Mouse (Mus musculus): ENCODE measurements around the gene Zdhhc23.

Gene Zdhhc23

DNA sequence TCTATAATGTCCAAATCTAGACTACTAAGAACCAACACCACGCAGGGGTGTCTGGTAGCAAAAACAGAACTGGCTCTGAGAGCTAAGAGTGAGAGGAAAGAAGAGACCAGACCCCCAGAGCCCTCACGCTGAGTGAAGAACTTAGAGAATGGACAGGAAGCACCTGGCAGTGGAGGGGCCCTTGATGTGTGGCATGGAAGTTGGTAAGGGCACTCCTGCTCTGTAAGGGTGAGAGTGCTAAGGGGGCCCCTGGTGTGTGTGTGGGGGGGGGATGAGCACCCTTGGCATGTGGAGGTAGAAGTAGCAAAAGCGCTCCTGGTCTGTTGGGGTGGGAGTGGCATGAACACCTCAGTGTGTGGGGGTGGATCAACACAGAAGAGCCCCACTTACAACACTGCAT, 9.2 kb downstream of the Zdhhc23 start:
- DNase-seq (ENCODE audit: extremely low read depth, low read depth, low spot score), result no peak

DNA sequence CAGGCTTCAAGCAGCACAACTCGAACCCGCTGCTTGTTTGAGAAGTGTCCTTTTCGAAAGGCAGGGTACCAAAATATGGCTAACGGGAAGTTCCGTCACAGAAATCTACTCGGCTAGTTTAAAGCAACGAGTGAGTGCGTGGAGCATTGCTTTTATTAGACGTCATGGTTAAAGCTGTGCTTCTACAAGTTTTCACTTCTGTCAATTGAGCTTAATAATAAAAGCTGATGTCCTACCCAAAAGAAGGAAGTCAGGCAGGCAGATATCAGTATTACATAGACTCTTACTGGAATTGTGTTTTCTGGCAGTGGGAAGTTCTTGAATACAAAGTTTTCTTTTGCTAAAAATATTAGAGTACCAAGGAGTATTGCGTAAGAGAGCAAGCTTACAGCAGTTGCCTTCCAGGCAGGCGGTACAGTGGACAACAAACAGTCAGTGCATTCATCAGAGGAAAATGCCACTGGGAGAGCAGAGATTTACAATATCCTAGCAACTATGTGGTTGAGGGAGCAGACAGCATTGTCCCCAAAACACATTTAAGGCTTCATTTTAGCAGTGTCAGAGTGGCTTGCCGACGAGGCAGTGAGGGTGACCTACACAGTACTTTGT, 13.7 kb downstream of the Zdhhc23 start:
- DNase-seq (ENCODE audit: extremely low read depth, low read depth, low spot score), result no peak

DNA sequence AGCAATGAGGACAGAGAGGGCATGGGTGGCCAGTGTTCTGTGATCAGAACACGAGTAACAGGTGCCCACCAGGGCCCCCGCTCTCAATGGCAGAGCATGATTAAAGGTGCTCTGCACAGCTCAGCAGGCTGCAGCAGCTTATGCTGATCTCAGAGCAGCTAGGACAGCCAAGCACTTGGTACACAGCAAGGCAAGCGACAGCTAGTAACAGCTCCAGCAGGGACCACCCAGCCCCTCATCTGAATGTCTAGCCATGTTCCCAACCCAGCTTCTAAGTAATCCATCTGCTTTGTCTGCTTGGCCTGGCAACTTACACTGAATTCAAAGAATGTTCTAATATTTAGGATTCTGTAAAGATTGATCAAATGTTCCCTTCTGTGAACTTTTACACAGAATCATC, 15.8 kb downstream of the Zdhhc23 start:
- DNase-seq (ENCODE audit: extremely low read depth, low read depth, low spot score), result no peak

DNA sequence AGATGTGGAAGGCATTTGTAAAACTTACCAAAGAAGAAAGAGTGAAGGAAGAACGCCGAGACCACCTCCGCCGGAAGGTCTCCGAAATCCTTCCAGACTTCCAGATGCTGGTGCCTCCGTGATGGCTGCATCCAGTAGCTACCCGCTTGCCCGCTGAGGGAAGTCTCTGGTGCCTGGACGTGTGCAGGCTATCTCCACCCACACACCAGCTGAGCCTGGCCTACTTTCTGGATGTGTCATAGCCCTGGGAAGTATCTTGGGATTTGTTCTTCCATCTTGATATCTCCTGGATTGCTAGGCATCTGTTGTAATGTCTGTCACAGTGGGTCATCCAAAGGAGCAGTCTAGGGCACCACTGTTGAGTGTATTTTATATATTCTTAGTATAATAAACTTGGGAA, 16.3 kb downstream of the Zdhhc23 start:
- DNase-seq (ENCODE audit: extremely low read depth, low read depth, low spot score), result no peak

DNA sequence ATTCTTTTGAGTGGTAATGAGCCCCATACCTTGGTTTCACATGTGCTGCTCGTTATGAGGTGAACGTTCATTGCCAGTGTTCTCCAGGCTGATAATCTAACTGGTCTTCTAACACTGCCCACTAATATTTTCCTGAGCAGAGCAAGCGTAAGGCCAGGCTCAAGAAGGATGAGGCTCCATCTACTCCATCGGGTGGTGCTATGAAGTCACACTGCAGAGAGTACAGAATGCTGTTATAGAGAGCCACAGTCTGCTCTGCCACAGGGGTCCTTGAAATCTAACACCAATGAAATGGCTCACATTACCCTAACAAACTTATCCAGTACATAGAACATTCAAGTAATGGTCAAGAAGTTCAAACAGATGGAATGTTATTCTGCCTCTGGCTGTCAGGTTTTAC, 21.6 kb downstream of the Zdhhc23 start:
- no peak for DNase-seq (ENCODE audit: extremely low read depth, low read depth, low spot score)

DNA sequence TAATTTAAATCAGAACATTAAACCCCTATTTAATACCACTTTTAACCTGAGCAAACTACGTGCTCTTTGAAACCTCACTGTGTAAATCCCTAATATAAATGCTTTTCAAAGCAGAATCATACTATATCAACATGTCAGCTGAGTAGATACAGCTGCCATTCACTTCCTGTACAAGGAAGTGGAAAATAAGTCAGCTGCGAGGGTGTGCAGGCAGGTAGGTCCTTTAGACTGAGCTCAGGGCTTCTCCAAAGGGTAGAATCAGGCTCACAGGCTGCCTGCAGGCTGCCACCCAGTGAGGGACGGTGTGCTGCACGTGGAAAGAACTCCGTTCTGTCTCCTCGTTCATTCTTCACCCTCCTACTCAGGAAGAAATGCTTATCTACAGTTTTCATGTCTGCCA, 24.7 kb downstream of the Zdhhc23 start:
- DNase-seq (ENCODE audit: extremely low read depth, low read depth, low spot score), result no peak

DNA sequence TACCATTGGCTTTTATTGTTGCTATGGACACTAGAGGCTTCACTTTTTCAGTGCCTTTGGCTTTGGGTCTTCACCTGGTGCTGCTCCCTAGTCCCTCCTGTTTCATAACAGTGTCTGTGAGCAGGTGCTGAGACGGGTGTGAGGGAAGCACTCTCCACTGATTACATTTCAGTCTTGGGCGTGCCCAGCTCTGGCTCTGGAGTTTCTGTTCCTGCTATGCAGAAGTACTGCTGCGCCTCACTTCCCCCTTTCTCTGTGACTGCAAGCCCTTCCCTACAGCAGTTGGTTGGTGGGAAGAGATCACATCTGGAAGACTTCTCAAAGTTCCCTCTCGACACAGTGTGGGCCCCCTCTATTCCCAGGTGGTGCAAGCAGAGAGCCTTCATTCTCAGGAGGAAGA, 28.0 kb downstream of the Zdhhc23 start:
- no peak for DNase-seq (ENCODE audit: extremely low read depth, low read depth, low spot score)

DNA sequence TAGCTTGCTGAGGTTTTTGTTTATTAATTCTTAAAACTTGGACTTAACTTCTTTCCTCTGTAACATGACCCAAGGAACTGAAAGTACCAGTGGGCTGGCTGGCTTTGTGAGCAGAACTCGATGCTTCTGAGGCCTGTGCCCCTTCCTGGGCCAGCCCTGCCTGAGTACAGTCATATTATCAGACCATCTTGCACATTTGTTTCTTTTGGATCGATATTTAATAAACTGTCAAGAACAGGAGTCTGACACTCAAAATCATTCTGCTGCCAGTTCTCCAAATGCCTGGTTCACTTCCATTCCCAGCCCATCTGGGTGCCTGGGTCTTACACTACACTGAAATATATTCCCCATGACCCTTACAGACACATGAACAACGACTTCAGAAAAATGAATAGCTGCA, 33.7 kb downstream of the Zdhhc23 start:
- no peak for DNase-seq (ENCODE audit: extremely low read depth, low read depth, low spot score)

DNA sequence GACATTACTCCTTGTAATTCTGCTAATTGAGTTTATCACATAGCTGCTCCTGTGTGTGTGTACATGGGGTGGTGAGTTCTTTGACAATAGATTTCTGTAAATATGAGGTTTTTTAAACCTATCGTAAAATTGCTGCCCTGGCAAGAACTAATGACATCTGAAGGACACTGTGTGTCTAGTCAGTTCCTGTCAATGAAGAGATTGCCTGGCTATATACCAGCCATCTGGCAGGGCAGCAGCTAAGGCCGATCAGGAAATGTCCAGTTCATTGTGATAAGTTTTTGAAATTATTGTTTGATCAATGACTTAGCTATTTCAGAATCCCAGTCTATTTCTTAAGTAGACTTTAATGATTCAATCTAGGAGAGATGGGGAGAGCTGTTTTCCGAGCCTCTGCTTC, 34.2 kb downstream of the Zdhhc23 start:
- DNase-seq (ENCODE audit: extremely low read depth, low read depth, low spot score), result no peak

DNA sequence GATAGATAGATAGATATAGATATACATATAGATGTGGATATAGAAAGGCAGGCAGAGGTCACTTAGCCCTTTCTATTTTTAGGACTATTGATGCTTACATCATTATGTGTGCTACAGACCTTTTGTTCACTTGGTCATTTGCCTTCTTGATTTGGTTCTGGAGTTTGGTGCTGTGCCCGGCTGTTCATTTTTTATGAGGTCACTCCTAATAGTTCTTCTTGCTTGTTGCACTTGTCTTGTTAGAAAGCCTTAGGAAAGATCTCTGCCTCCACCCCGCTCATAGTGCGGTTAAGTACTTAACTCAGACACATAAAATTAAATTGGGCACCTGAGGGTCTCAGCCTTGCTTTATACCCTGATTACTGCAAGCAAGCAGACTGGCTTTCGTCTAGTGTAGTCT, 38.7 kb downstream of the Zdhhc23 start:
- DNase-seq (ENCODE audit: extremely low read depth, low read depth, low spot score), result no peak

DNA sequence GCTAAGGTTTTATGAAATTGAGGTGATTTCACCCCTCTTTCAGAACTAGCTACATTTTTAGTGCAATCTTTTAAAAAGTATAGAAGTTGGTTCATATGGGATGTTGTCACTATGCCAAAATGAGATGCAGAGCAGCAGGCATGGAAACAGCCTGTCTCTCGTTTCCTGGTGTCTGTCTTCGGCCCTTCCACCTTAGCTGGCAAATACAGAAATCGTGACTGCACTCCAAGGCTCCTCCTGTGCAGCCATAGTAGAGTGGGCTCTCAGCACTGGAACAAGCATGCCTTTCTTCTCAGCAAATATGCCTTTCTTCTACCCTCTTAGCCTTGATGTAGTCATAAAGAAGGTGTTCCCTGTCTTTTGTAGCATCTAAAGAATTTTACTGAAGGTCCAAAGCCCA, 43.7 kb downstream of the Zdhhc23 start:
- DNase-seq (ENCODE audit: extremely low read depth, low read depth, low spot score), result no peak

DNA sequence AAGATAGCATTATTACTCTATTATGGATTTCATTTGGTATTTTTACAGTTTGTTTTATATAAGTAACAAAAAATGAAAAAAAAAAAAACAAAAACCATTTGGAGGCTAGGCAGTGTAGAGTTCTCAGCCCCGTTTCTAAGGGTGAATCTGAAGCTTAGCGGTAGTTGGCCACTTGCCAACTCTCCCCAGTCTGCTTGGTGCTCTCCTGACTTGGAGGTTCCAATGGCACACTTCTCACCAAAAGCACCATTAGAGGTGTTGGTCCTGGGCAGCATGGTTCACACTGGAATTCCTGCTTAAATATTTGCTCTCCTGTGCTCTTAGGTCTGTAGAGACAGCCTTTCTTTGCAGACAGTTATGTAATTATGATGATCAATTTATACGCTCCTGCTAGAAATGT, 44.2 kb downstream of the Zdhhc23 start:
- no peak for DNase-seq (ENCODE audit: extremely low read depth, low read depth, low spot score)

DNA sequence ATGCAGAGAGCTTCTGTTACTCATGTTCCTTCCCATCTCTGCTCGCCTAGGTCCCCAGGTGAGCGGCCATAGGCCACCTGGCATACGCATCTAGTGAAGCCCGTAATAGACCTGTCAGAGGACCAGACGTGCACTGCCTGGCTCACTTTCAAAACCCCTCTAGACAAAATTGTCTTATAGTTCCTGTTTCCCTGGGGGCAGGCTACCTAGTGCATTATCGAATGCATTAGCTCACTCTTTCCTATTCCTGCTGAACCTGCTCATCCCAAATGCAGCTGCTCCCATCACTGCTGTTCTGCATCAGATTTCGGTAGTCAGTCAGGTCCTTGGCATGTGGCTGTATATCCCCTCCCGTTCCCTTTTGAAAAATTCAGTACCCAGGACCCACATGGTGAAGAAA, 44.7 kb downstream of the Zdhhc23 start:
- no peak for DNase-seq (ENCODE audit: extremely low read depth, low read depth, low spot score)

DNA sequence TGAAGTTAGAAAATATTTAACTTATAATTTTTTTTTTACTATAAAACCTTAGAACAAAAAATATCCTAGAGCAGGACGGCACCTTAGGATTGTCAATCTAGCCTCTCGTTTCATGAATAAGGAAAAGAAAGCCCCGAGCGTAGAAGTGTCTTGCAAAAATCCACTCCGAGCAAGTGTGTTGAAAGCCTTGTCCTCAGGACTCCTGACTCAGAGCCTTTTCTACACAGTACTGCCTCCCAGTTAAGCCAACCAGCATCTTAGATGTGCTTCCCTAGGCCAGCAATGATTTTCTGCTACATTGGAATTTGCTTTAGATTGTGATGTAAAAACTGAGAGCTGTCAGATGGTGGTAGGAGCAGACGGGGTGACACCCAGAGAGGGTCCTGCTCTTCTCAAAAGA, 46.5 kb downstream of the Zdhhc23 start:
- DNase-seq (ENCODE audit: extremely low read depth, low read depth, low spot score), result no peak

DNA sequence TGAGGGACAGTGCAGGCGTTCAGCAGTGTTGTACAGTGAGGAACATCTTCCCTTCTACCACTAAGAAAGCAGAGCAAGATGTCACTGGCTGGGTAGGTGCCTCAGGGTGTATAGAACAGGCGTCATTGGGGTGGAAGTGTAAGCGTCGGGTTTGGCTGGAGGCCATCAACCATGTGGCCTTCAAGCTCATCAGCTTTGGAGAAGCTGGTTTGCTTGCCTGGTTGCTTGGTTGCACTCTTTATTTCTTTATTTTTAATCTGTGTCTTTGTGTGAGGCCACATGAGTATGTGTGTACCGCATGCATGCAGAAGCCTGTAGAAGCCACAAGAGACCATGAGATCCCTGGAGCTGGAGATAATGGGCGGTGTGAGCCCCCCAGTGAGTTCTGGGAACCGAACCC, 47.3 kb downstream of the Zdhhc23 start:
- no peak for DNase-seq (ENCODE audit: extremely low read depth, low read depth, low spot score)

DNA sequence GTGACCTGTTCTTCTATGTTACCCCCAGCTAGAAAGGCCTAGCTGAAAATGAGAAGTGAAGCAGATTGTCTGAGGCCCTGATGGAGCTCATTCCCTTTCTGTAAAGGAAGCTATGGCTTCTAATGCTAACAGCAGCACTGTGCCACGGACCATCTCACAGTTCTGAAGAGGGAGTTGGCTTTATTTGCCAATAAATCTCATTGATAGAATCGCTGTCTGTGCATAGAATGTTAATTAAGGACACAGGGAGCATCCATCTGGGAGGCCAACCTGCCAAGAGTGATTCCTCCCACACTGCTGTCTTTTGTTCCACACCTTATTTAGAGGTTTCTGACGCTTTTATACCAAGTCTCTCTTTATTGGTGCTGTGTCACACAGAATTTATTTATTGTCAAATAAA, 48.1 kb downstream of the Zdhhc23 start:
- DNase-seq (ENCODE audit: extremely low read depth, low read depth, low spot score), result no peak

DNA sequence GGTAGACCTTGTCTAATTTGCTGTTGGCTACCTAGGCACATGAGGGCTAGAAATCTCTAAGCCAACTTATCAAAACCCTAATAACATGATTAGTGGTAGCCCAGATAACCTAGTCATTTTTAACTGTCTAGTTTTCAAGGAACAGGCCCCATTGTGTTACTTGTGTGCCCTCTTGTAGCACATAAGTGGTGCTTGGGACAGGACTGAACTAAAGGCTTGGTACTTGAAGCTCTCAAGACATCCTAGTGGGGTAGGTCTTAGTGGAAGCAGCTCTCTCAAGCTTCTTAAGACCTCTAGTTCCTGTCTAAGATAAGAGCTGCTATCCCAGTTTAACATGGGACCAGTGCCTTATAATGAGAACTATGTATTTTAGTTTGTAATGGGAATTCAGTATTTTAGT, 49.0 kb downstream of the Zdhhc23 start:
- no peak for DNase-seq (ENCODE audit: extremely low read depth, low read depth, low spot score)

DNA sequence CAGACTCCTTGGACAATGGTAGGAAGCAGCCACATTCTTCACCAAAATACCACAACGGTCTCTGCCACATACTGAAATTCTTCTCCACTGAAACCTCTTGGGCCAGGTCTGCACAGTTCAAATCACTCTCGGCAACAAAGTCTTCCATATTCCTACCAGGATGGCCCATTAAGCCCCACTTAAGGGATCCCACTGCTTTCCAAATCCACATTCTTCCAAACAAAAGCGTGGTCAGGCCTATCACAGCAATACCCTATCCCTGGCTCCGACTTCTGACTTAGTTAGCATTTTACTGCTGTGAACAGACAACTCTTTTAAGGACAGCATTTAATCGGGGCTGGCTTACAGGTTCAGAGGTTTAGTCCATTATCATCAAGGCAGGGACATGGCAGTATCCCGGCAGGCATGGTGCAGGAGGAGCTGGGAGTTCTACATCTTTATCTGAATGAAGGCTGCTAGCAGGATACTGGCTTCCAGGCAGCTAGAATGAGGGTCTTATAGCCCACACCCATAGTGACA, 53.2 kb downstream of the Zdhhc23 start, which contains the start of gene Qtrt2:
Qtrt2 (minus strand) TSS at position 469 of the 519 bp plus-strand sequence.
- no peak for DNase-seq (ENCODE audit: extremely low read depth, low read depth, low spot score)

DNA sequence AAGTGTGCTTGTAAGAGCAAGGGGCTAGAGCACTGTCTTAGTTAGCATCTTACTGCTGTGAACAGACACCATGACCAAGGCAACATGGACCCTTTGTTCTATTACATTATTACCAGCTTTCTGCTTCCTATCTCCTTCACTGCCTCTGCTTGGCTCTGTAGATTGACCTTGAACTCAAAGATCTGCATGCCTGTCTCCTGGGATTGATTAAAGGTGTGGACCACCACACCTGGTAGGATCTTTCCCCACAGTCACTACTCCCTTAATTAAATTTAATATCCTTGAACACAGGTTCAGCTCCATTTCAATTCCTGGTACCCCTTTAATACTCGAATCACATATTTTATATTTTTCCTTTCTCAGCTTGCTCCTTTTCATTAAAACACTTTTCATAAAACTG, 53.7 kb downstream of the Zdhhc23 start:
- DNase-seq (ENCODE audit: extremely low read depth, low read depth, low spot score), result no peak

DNA sequence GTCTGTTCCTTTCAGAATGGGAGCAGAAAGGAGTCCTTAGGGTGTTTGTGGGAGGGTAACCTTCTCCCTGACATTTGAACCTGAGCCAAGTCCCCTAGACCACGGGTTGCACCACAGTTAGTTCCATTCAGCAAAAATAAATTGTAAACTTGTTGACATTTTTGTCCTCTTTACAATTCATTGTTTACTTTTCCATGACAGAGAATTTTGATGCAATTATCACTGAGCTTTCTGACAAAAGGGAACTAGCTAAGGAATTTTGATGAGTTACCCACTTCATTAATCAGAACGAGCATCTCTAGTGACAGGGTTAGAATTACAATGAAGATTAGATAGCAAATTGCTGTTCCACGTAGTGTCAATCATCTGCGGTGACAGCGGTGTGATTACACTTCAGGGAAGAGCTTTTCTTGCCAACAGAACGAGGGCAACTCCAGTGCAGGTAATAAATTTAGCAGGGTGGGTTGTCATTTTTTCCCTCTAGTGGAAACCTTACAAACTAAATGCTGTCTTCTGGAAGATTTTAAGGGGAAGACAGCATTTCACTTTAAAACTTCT, 54.5 kb downstream of the Zdhhc23 start:
- DNase-seq (ENCODE audit: extremely low read depth, low read depth, low spot score), result no peak

DNA sequence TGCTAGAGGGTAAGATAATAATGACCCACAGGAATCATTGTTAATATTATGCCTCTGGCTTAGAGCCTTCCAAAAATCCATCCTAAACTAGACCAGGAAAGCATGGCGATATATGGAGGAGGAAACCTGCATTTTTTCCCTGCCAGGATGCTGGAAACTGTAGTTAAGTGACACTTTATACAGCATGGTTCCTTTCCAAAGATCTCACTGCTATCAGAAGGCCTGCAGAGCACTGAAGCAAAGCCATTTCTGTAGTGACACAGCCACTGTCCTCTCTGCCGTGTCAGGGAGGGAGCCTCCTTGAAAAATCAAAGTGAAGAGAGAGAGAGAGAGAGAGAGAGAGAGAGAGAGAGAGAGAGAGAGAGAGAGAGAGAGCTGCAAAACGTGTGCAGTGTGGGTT, 57.0 kb downstream of the Zdhhc23 start:
- DNase-seq (ENCODE audit: extremely low read depth, low read depth, low spot score), result no peak

DNA sequence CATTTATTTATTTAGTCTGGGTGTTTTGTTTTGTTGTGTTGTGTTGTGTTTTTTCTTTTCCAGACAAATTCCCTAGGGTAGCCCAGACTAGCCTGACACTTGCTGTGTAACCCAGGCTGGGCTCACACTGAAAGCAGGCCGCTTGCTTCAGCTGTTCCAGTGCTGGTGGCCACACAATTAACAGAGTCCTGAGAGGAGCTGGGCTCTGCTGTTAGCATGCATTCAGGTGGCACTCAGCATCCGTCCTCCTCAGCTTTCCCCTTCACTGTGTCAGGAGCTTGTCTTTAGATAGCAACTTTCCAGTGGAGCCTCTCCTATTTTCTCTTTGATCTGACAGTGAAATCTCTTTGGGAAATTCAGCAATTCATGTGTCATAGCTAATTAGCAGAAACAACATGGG, 57.6 kb downstream of the Zdhhc23 start:
- no peak for DNase-seq (ENCODE audit: extremely low read depth, low read depth, low spot score)

DNA sequence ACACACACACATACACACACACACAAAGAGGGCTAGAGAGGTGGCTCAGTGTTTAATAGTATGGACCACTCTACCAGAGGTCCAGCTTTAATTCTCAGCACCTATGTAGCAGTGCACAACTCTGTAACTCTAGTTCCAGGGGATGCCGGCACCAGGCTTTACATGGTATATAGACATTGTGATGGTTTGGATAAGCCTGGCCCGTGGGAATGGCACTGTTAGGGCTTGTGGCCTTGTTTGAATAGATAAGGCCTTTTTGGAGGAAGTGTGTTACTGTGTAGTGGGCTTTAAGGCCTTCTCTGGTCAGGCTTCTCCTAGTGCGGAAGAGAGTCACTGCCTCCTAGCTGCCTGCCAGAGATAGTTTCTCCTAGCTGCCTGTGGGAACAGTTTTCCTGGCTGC, 60.7 kb downstream of the Zdhhc23 start:
- no peak for DNase-seq (ENCODE audit: extremely low read depth, low read depth, low spot score)

Measured in fat pad, adult 2 months (tissue).